19 mouse cellular contexts compared by ENCODE assay signal in genomic region chr5:3631512-3632271, GRCm38 (mm10). TPM values are rescaled to one million over a fixed set of nuclear protein-coding genes. Genes with fewer than 3 reads are reported as not detected.
DNase-seq lines count a peak whose midpoint lies in the region; ATAC-seq and TF ChIP-seq lines count a peak whose summit lies in the region.
"Had no signal": no experiment of that assay in that cellular context is flagged by ENCODE, and none has a peak within 500 bp of the region (broad histone marks: within the 10 kb centered on the region; RNA-seq: fewer than 3 reads in every experiment).

No protein-coding gene starts in this region.

- H3K9me3 ChIP-seq in kidney, postnatal 0 days (replicated peaks; ENCODE audit: low read length), result no peaks in the 10 kb centered on the region
- H3K9me3 ChIP-seq in liver, embryonic 16.5 days (replicated peaks; ENCODE audit: control insufficient read depth, low read length), result no peaks in the 10 kb centered on the region
- H3K9me3 ChIP-seq: forebrain, embryonic 15.5 days; lung, embryonic 15.5 days had no signal

- H3K4me1 ChIP-seq in kidney, postnatal 0 days (replicated peaks; ENCODE audit: insufficient read depth, low read length), result no peaks in the 10 kb centered on the region
- H3K4me1 ChIP-seq in liver, embryonic 16.5 days (ENCODE audit: control insufficient read depth, low read depth, low read length), result no peaks in the 10 kb centered on the region; the same call in 1 of the 2 replicates
- H3K4me1 ChIP-seq: forebrain, embryonic 15.5 days; lung, embryonic 15.5 days had no signal

- intact Hi-C loops in left cerebral cortex, postnatal 36 days (cut with DNase I), result no loop called here

- H3K4me3 ChIP-seq in kidney, postnatal 0 days (replicated peaks; ENCODE audit: low read depth, low read length), result no peak overlapping the region
- no peak overlapping the region for H3K4me3 ChIP-seq in liver, embryonic 16.5 days (ENCODE audit: low read depth, low read length)
- H3K4me3 ChIP-seq: erythroblast, embryonic 14.5 days; forebrain, embryonic 15.5 days; layer of hippocampus, adult 2 months; lung, embryonic 15.5 days had no signal

- ATAC-seq in common myeloid progenitor, adult 5-6 weeks (replicated peaks; ENCODE audit: low read depth, poor library complexity, severe bottlenecking), result peak; percentile 39; the same call in 1 of the 2 replicates
- peak; percentile 89 for ATAC-seq in kidney, postnatal 0 days (replicated peaks; ENCODE audit: low FRiP score, low read depth)
- peak; percentile 24; the same call in 1 of the 2 replicates for ATAC-seq in liver, embryonic 16.5 days (ENCODE audit: low read depth)
- ATAC-seq: forebrain, embryonic 15.5 days had no signal

- H3K4me2 ChIP-seq in kidney, postnatal 0 days (ENCODE audit: low read length), result no peak overlapping the region
- no peak overlapping the region for H3K4me2 ChIP-seq in liver, embryonic 16.5 days (ENCODE audit: low read depth, low read length)
- H3K4me2 ChIP-seq: forebrain, embryonic 15.5 days; lung, embryonic 15.5 days had no signal

- 43% methylated on average over 16 of the region's 16 CpGs for WGBS in kidney, postnatal 0 days
- 71% methylated on average over 16 of the region's 16 CpGs for WGBS in liver, embryonic 16.5 days (ENCODE audit: insufficient replicate concordance)

- H3K27ac ChIP-seq in kidney, postnatal 0 days, result no peak overlapping the region
- H3K27ac ChIP-seq in liver, embryonic 16.5 days (ENCODE audit: low read length), result no peak overlapping the region
- H3K27ac ChIP-seq: forebrain, embryonic 15.5 days; layer of hippocampus, adult 2 months; lung, embryonic 15.5 days had no signal

- TF ChIP-seq CTCF in kidney, postnatal 0 days (IDR thresholded peaks at IDR 0.05; ENCODE audit: low read depth), result peak; percentile 21; the same call in 1 of the 2 replicates

- H3K9ac ChIP-seq in kidney, postnatal 0 days (ENCODE audit: low read depth, low read length), result no peak overlapping the region
- no peak overlapping the region for H3K9ac ChIP-seq in liver, embryonic 16.5 days (ENCODE audit: low read depth, low read length)
- H3K9ac ChIP-seq: forebrain, embryonic 15.5 days; lung, embryonic 15.5 days had no signal

- H3K36me3 ChIP-seq in kidney, postnatal 0 days (ENCODE audit: insufficient read depth, low read length), result 0 out of 2 replicates have a peak, but pooled peaks cover 15% of the 10 kb centered on the region
- no peaks in the 10 kb centered on the region; the same call in 1 of the 2 replicates for H3K36me3 ChIP-seq in liver, embryonic 16.5 days (ENCODE audit: control insufficient read depth, insufficient read depth)

- H3K27me3 ChIP-seq in kidney, postnatal 0 days (ENCODE audit: insufficient read depth, low read length), result no peaks in the 10 kb centered on the region
- H3K27me3 ChIP-seq in liver, embryonic 16.5 days (ENCODE audit: control insufficient read depth, insufficient read depth, low read depth, low read length), result no peaks in the 10 kb centered on the region
- H3K27me3 ChIP-seq: forebrain, embryonic 15.5 days; lung, embryonic 15.5 days had no signal

- peak; percentile 33 for DNase-seq in kidney, adult 9 months
- DNase-seq in kidney, adult 11 months, result no peak
- DNase-seq in kidney, postnatal 0 days (ENCODE audit: low spot score), result peak; percentile 45
- no peak for DNase-seq in MN1 (ENCODE audit: low spot score)
- DNase-seq in left cerebral cortex, postnatal 36 days (ENCODE audit: low spot score in 2 of 2), result no peak
- DNase-seq in layer of hippocampus, adult 9-10 months (ENCODE audit: low spot score), result no peak
- DNase-seq: cerebellum, adult 9-10 months; thymus, postnatal 36 days had no signal

RNA-seq across cellular contexts. Expression of gene Tmbim7, which starts 19.3 kb away (rescaled TPM):
- total RNA-seq in common myeloid progenitor, adult 5-6 weeks (2017), result 2.9 TPM in 1 of 2 replicates, not detected in the other
- not detected in 2 replicates for polyA plus RNA-seq in kidney, postnatal 0 days (2015; fragmentation: Nextera tagmentation; extraction: Ambion mirVana)
- polyA plus RNA-seq in liver, embryonic 16.5 days (2015; fragmentation: Nextera tagmentation; extraction: Ambion mirVana), result not detected in 2 replicates
- not detected for total RNA-seq in left cerebral cortex, postnatal 36 days (2021)
- total RNA-seq: hematopoietic stem cell, adult 5-6 weeks; layer of hippocampus, adult 2 months; left cerebral cortex, adult 8-10 months had no signal
- polyA plus RNA-seq: embryonic facial prominence, embryonic 11.5 days; erythroblast, embryonic 14.5 days; forebrain, embryonic 15.5 days; heart, embryonic 14.5 days; lung, embryonic 15.5 days; neural tube, embryonic 14.5 days had no signal

RNA-seq across cellular contexts. Expression of gene Gatad1, which starts 25.3 kb away (rescaled TPM):
- 187 and 209 TPM in 2 replicates for total RNA-seq in common myeloid progenitor, adult 5-6 weeks (2017)
- 85.8 and 88.5 TPM in 2 replicates for polyA plus RNA-seq in kidney, postnatal 0 days (2015; fragmentation: Nextera tagmentation; extraction: Ambion mirVana)
- polyA plus RNA-seq in liver, embryonic 16.5 days (2015; fragmentation: Nextera tagmentation; extraction: Ambion mirVana), result 18.7 and 20.7 TPM in 2 replicates
- 100 to 1,000 TPM; 117 to 119 TPM for total RNA-seq in left cerebral cortex, postnatal 36 days (2021)

RNA-seq across cellular contexts. Expression of gene Rbm48, which starts 35.3 kb away (rescaled TPM):
- 37.9 and 38.6 TPM in 2 replicates for total RNA-seq in common myeloid progenitor, adult 5-6 weeks (2017)
- polyA plus RNA-seq in kidney, postnatal 0 days (2015; fragmentation: Nextera tagmentation; extraction: Ambion mirVana), result 10.2 and 12.1 TPM in 2 replicates
- 5.5 and 7.0 TPM in 2 replicates for polyA plus RNA-seq in liver, embryonic 16.5 days (2015; fragmentation: Nextera tagmentation; extraction: Ambion mirVana)
- 10 to 100 TPM in 1 of 2 experiments, 1 to 10 TPM in 1; 8.5 to 16.3 TPM for total RNA-seq in left cerebral cortex, postnatal 36 days (2021)

RNA-seq across cellular contexts. Expression of gene Pex1, which starts 35.8 kb away (rescaled TPM):
- 21.0 and 32.2 TPM in 2 replicates for total RNA-seq in common myeloid progenitor, adult 5-6 weeks (2017)
- 16.4 and 16.6 TPM in 2 replicates for polyA plus RNA-seq in kidney, postnatal 0 days (2015; fragmentation: Nextera tagmentation; extraction: Ambion mirVana)
- polyA plus RNA-seq in liver, embryonic 16.5 days (2015; fragmentation: Nextera tagmentation; extraction: Ambion mirVana), result 5.6 and 6.4 TPM in 2 replicates
- 10 to 100 TPM; 22.3 to 34.6 TPM for total RNA-seq in left cerebral cortex, postnatal 36 days (2021)

Comparison
In these comparisons a context has a peak if more than half of its experiments do, and no peak if none do; other contexts are left out.
1. DNase-seq: peak in kidney, adult 9 months (single experiment) and kidney, postnatal 0 days (single experiment); none in kidney, adult 11 months (single experiment), MN1 (single experiment), left cerebral cortex, postnatal 36 days (0 of 2) and layer of hippocampus, adult 9-10 months (single experiment).
2. ATAC-seq: peak in every context shown above with its lines; median percentile 89 in kidney, postnatal 0 days; 39 in common myeloid progenitor, adult 5-6 weeks; 24 in liver, embryonic 16.5 days.